Mouse (Mus musculus) kidney, postnatal 0 days (tissue): ENCODE data around the gene Cyp1b1. TPM values are rescaled to one million over a fixed set of nuclear protein-coding genes. Genes with fewer than 3 reads are reported as not detected.
A peak's percentile ranks its signal among the peaks of the same experiment; 100 is the strongest.

Experiments
- ATAC-seq: fragments of 200-750 bp; cut with Nextera tagmentation; replicated peaks from 2 replicates; pipeline ENCODE4 v1.8.0; 2017; ENCODE audit warnings: low read depth, moderate number of reproducible peaks, moderate TSS enrichment, moderate library complexity; ENCODE audit not compliant: low FRiP score
- DNase-seq: peaks from one replicate; pipeline ENCODE4 v3.0.0-alpha.2; 2016; ENCODE audit warnings: low spot score
- H3K27ac ChIP-seq: fragments of 300-500 bp; sonication (generic); 2 replicates; pipeline ENCODE4 v1.5.1; 2014; ENCODE audit warnings: mild to moderate bottlenecking
- H3K27me3 ChIP-seq: fragments of 300-500 bp; sonication (generic); 2 replicates; pipeline ENCODE4 v1.6.1; 2014; ENCODE audit warnings: low read length, mixed read lengths; ENCODE audit not compliant: insufficient read depth
- H3K36me3 ChIP-seq: fragments of 300-500 bp; sonication (generic); 2 replicates; pipeline ENCODE4 v1.6.1; 2014; ENCODE audit warnings: low read length, mixed read lengths; ENCODE audit not compliant: insufficient read depth
- H3K4me1 ChIP-seq: fragments of 300-500 bp; sonication (generic); replicated peaks from 2 replicates; pipeline ENCODE4 v1.6.1; 2014; ENCODE audit warnings: antibody characterized with exemption, low read length, mixed read lengths; ENCODE audit not compliant: insufficient read depth
- H3K4me2 ChIP-seq: fragments of 300-500 bp; sonication (generic); 2 replicates; pipeline ENCODE4 v1.6.1; 2014; ENCODE audit warnings: mild to moderate bottlenecking, low read length, moderate library complexity, mixed read lengths
- H3K4me3 ChIP-seq: fragments of 300-500 bp; sonication (generic); replicated peaks from 2 replicates; pipeline ENCODE4 v1.5.1; 2014; ENCODE audit warnings: low read depth, low read length
- H3K9ac ChIP-seq: fragments of 300-500 bp; sonication (generic); 2 replicates; pipeline ENCODE4 v1.6.1; 2014; ENCODE audit warnings: low read depth, low read length
- H3K9me3 ChIP-seq: fragments of 300-500 bp; sonication (generic); replicated peaks from 2 replicates; pipeline ENCODE4 v1.6.1; 2016; ENCODE audit warnings: low read length, inconsistent platforms, mixed read lengths
- CTCF ChIP-seq: IDR thresholded peaks from 2 replicates; pipeline ENCODE4 v1.5.1; 2016; ENCODE audit warnings: antibody characterized with exemption, low read depth, mild to moderate bottlenecking, moderate library complexity
- WGBS: fragments of 180-500 bp; shearing (Covaris S2); extraction: QIAGEN DNeasy Blood & Tissue Kit; methylation state at CpG from one replicate; pipeline ENCODE4 v1.1.7; 2014; 5-methylcytosine and 5-hydroxymethylcytosine counted together
- polyA plus RNA-seq: library from polyadenylated mRNA; unstranded; fragments of >200 nt; fragmentation: Nextera tagmentation; extraction: Ambion mirVana; gene quantifications from 2 replicates; pipeline ENCODE4 v1.2.1, GENCODE M21; 2015

Gene Cyp1b1
- polyA plus RNA-seq, 1 experiment from 2014 or later = 12.3 TPM

- Histone ChIP-seq H3K9ac (no peak overlapping the region), H3K4me3 (peak overlapping the region; percentile 45; the same call in 1 of the 2 replicates), H3K27me3 (0 out of 2 replicates have a peak, but pooled peaks cover 6% of the 10 kb centered on the region), H3K36me3 (no peaks in the 10 kb centered on the region), H3K27ac (no peak overlapping the region), H3K4me2 (peak overlapping the region; percentile 72), H3K9me3 (no peaks in the 10 kb centered on the region), H3K4me1 (peaks cover 18% of the 10 kb centered on the region)
- no peak for DNase-seq
- no peak for ATAC-seq
- no peak for TF ChIP-seq CTCF
- 42% methylated on average over 6 of the region's 6 CpGs for WGBS
These were observed 2.9 kb downstream of the Cyp1b1 start for GRCm38 (mm10) chr17:79711944-79712343.

GRCm38 (mm10) chr17:79710246-79710842 lies 4.5 kb downstream of the Cyp1b1 start:
- Histone ChIP-seq H3K36me3 (no peaks in the 10 kb centered on the region), H3K4me3 (no peak overlapping the region), H3K4me1 (peaks cover 18% of the 10 kb centered on the region), H3K27me3 (0 out of 2 replicates have a peak, but pooled peaks cover 6% of the 10 kb centered on the region), H3K9ac (no peak overlapping the region), H3K4me2 (peak overlapping the region; percentile 0; the same call in 1 of the 2 replicates), H3K27ac (no peak overlapping the region), H3K9me3 (no peaks in the 10 kb centered on the region)
- TF ChIP-seq CTCF = no peak
- DNase-seq = peak; percentile 36
- no peak for ATAC-seq
- WGBS = 21% methylated on average over 15 of the region's 15 CpGs

DNA sequence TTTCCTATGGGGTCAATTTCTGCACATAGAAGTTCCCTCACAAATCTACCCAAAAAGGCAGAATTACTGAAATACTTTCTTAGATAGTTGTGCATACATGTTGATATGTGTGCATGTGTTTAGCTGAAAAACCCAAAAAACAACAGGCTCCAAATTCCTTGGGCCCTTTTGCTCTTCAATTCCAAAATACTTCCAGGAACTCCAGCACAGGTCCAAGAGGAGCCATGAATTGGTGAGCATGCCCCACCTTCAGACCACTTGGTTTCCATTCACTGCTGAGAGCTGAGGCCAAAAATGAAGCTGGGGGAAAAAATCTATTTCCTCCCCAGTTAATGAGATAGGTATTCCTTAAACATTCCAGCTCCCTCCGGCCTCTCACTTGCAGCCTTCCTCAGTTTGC lies 5.1 kb downstream of the Cyp1b1 start:
- H3K36me3 ChIP-seq = no peaks in the 10 kb centered on the region
- 0 out of 2 replicates have a peak, but pooled peaks cover 6% of the 10 kb centered on the region for H3K27me3 ChIP-seq
- TF ChIP-seq CTCF = no peak
- no peak for DNase-seq
- WGBS = 67% methylated on average over 1 of the region's 1 CpGs
- no peak for ATAC-seq
- no peak overlapping the region for H3K4me3 ChIP-seq
- H3K9ac ChIP-seq = no peak overlapping the region
- H3K27ac ChIP-seq = no peak overlapping the region
- H3K9me3 ChIP-seq = no peaks in the 10 kb centered on the region
- peaks cover 12% of the 10 kb centered on the region; the same call in 1 of the 2 replicates for H3K4me1 ChIP-seq
- no peak overlapping the region for H3K4me2 ChIP-seq

GRCm38 (mm10) chr17:79708168-79708567 lies 6.7 kb downstream of the Cyp1b1 start:
- Histone ChIP-seq H3K4me3 (no peak overlapping the region), H3K4me1 (peaks cover 2% of the 10 kb centered on the region; the same call in 1 of the 2 replicates), H3K9ac (no peak overlapping the region), H3K27ac (no peak overlapping the region), H3K9me3 (no peaks in the 10 kb centered on the region), H3K27me3 (0 out of 2 replicates have a peak, but pooled peaks cover 5% of the 10 kb centered on the region), H3K4me2 (peak overlapping the region; percentile 8; the same call in 1 of the 2 replicates), H3K36me3 (no peaks in the 10 kb centered on the region)
- DNase-seq (no peak), ATAC-seq (no peak)
- TF ChIP-seq CTCF = no peak
- 24% methylated on average over 7 of the region's 7 CpGs for WGBS

GRCm38 (mm10) chr17:79705671-79706455 lies 9.0 kb downstream of the Cyp1b1 start:
- no peak overlapping the region for H3K27ac ChIP-seq
- no peak overlapping the region for H3K4me3 ChIP-seq
- H3K4me2 ChIP-seq = no peak overlapping the region
- no peak for DNase-seq
- WGBS = 68% methylated on average over 9 of the region's 9 CpGs
- H3K27me3 ChIP-seq = no peaks in the 10 kb centered on the region
- no peak overlapping the region for H3K9ac ChIP-seq
- no peak for TF ChIP-seq CTCF
- no peaks in the 10 kb centered on the region for H3K4me1 ChIP-seq
- H3K9me3 ChIP-seq = no peaks in the 10 kb centered on the region
- no peak for ATAC-seq
- no peaks in the 10 kb centered on the region for H3K36me3 ChIP-seq

GRCm38 (mm10) chr17:79700871-79701270 lies 14.0 kb downstream of the Cyp1b1 start:
- Histone ChIP-seq H3K9me3 (no peaks in the 10 kb centered on the region), H3K36me3 (no peaks in the 10 kb centered on the region), H3K27me3 (no peaks in the 10 kb centered on the region), H3K4me2 (no peak overlapping the region), H3K4me1 (no peaks in the 10 kb centered on the region), H3K4me3 (no peak overlapping the region), H3K27ac (no peak overlapping the region), H3K9ac (no peak overlapping the region)
- TF ChIP-seq CTCF = no peak
- ATAC-seq (no peak), DNase-seq (peak; percentile 34)
- WGBS = 69% methylated on average over 5 of the region's 5 CpGs
